Mouse (Mus musculus) adrenal gland, postnatal 4 days (tissue): ENCODE data around the gene Tns3. TPM values are rescaled to one million over a fixed set of nuclear protein-coding genes. Genes with fewer than 3 reads are reported as not detected.

Experiments
- DNase-seq, 2 experiments: peaks; one replicate each; pipeline ENCODE4 v3.0.0; 2021 to 2022; ENCODE audit warnings: low spot score in 2 of 2, mixed read lengths in 2 of 2
- total RNA-seq, 2 experiments: library from RNA; stranded (reverse); gene quantifications; 2 replicates each; pipeline ENCODE4 v1.2.3; 2021

Tns3 gene
- total RNA-seq, 2 experiments from 2014 or later: 67.7 to 81.2 TPM

DNA sequence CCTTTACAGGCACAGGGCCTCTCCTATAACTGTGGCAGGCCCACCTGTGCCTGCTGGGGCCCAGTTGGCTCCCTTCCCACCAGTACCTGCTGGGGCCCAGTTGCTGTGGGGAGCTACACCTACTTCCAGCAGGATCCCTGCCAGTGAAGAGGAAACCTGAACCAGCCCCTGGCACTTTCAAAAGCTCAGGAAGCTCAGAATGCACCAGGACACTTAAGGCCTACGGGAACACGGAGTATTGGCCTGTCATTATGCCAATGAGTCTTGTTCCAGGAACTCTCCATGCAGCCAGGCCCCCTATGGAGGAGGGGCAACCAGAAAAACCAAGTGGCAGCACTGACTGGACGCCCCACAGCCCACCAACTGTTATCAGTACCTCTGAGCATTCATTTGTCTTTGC, 181.6 kb downstream of the Tns3 start:
- DNase-seq: no peak

DNA sequence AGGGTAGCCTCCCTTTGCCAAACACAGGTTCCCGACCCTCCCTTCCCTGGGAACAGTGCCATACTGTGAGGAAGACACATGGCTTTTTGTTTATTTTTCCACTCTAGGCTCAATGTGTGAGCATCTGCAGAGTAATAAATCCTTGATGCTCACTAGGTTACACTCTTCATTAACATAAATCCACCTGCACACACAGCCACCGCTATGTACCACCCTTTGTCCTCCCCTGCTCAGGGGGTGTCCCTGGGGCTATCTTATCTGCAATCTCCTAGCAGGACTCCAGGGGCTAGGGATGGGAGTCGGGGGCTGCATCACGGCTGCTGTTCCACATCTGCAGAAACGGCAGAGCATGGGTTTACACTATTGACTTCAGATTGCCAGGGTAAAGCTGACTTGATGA, 182.4 kb downstream of the Tns3 start:
- DNase-seq: no peak

DNA sequence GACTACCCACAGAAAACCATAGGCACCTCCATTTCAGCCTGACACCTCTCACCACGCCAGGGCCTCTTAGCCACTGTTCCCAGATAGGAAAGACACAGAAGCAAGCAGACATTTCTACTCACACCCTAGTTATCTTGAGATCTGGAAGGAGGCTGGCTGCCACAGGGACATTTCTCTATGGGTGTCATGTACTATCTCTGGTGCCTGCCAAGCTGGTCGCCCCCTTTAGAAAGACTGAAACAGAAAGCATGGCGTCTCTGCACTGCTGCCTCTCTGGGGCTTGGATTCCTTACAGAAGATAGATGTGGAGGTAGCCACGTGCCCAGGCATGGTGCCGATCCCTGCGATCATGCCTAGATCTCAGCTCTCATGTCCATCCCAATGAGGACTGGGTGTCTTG, 182.8 kb downstream of the Tns3 start:
- no peak for DNase-seq

DNA sequence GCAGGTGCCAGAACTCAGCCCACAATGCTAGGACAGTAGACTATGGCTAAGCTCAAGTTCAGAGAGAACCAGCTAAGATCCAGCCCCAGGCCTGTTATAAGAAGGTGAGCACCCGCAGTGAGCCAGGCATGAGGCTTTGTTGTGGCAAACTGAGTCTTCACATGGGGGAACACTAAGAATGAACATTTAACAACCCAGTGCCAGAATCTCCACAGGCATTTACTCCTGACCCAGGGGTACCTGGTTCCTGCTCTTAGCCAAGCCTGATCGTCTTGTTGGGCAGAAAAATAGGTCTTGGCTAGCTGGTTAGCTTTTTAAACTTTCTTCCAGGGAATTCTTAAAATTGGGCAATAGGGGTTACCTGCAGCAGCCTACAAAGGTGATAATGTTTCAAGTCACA, 184.5 kb downstream of the Tns3 start:
- DNase-seq: no peak

DNA sequence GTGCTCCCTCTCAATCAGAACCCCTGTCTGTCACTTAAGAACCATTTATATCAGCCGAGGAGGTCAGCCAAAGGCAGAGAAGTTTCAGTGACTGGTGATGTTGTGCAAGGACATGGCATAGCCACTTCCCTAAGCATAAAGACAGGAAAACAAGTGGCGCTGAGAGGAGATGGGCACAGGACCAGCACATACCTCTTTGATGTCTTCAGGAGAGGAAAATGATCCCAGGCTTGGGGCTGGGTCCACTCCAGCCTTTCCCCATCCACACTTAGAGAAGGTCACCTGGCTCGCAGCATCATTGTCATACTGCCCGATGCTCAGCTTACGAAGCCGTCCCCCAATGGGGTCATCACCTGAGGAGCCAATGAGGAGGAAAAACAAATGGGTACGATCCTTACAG, 185.0 kb downstream of the Tns3 start:
- no peak for DNase-seq

DNA sequence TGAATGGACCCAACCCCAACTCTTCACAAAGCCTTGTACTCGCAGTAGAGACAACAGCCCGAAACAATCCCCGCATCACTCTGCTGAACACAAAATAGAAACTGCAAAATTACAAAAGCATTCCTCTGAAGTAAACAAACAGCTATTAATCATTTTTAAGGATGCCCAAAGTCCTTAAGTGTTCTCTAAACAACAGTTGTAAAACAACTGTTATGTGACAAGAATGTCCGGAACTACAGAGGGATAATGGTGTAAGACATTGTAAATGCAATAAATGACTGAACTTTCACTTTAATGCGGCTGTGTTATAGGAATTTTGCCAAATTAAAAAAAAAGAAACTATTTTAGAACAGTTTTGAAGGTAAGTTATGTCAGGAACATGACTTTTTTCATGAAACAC, 190.7 kb downstream of the Tns3 start:
- DNase-seq: no peak

DNA sequence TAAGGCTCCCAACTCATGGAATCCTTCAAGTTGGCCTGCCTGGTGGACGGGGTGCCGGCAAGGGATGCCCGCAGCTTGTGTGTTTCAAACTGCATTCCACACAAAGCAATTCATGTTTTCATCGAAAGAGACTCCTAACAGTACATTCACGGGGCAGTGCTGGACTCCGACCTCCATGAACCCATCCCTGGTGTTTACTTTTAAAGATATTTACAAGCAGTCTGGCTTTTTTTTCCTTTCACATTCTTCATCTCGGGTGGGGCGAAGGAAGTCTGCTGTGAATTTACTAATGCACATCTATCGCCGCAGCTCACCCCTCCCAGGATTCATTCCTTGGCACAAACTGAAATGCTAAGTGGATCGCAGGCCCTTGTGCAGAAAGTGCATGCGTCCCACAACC, 191.9 kb downstream of the Tns3 start:
- no peak for DNase-seq

DNA sequence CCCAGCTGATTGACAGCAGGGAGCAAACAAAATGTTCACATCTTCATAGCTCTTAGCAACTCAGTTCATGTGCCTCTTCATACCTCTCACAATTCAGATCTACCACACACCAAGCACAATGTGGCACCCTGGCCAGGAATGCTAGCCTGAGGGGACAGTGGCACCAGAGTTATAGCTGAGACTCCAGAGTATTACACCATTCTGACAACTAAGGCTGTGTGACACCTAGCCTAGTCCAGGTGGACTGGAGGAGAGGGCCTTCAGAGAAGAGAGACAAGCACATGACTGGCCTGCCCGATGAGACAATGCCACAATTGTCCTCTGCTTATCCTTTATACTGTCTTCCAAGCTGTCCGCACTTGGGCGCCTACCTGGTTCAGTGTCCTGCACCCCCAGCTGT, 192.8 kb downstream of the Tns3 start:
- DNase-seq: no peak

DNA sequence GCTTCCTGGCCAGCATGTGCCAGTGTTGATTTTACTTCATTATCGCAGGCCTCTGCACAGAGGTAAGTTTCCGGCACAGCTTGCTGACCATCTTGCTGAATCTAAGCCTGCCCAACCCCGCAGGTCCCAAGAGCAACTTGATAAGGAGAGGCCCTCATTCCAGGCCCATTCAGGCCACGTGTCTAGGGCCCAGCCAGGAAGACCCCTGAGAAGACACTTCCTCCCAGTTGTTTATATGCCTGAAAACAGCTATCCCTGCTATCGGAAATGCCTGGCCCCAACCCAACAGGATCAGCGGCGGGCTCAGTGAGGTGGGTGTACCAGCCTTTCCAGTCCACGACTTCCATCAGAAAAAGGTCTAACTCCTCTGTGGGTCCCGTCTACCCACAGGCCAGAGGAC, 194.8 kb downstream of the Tns3 start:
- no peak for DNase-seq

DNA sequence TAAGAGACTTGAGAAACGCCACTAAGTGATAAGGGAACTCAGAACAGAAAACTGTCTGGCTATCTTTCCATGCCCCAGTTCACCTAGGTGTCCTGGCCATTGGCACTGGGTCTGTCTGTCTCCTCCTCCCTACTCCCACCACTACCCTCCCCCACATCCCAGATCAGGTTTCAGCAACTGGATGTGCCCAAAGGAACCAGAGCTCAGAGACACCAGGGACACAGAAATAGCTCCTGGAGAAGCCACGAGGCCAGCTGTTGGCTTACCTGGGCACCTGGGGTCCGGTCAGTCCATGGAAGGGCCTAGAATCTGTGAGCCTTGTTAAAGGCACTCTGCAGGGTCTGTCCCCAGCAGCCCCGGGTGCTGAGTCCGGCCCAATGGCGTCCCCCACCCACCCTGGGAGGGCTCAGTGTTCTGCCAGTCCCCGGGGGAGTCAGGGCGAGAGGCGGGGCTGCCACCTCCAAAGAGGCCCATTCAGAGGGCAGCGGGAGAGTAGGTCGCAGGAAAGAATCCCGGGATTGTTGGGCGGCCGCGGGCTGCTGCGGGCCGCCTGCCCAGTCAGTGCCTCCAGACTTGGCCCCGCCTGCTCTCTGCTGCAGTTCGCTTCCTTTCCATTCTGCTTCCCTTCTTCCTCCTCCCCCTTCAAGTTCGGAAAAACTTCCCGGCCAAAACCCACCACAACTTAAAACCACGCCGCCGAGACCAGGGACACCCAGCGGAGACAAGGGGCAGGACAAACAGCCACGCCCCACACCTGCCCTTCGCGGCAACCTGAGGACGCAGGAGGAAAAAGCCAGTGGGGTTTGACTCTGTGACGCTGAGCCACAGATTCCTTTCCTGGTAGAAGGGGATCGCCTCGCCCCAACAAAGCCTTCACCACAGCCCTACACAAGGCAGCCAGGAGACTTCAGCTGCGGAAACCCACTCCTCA, 195.9 kb downstream of the Tns3 start:
- peak in 1 of 2 experiments; percentile 30 for DNase-seq

DNA sequence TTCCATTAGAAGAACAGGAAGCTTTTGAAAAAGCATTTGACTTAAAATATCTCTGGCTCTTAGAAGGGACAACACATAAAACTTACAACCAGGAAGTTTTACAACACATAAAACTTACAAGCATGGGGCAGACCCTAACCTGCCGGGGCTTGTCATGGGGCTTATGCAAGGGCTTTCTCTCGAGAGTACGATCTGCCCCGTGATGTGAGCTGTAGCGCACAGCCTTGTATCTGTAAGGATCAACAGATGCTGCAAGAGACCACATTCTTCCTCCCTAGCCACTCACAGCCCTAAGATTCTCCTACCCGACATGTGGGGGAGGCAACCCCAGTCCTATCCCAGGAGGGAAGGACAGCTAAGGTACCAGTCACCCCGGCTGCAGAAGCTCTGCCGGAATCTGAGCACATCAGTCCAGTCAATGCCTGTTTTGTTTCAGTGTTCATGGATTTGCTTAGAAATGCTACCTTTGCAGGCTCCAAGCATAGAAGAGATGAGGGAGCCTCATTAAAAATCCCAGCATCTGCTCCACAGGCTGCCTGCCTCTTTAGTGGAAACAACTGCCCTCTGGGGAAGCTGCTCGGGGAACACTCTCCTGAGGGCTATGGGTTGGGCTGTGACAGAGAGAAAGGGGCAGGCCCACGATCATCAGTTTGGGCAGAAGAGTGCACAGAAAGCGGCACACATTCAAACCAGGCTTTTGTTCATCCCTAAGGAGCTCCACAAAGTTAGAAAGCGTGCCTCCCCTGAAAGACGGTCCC, 196.8 kb downstream of the Tns3 start:
- no peak for DNase-seq

DNA sequence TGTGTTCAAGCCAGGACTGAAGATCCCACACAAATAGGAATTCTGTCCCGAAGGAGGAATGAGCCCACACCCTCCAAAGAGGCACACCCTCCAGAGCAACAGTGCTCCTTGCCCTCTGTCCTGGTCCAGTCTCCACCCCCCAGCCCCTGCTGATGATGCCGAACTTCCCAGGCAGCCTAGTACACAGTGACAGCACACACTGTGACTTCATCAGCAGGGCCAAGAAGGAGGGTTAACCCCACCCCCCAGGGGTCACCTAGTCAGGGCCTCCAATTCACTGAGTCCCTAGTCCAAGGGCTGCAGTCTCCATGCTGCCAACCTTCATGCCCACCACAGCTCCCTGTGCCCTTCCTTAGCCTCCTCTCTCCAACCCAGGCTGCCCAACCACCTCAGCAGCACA, 200.5 kb downstream of the Tns3 start:
- DNase-seq: no peak

DNA sequence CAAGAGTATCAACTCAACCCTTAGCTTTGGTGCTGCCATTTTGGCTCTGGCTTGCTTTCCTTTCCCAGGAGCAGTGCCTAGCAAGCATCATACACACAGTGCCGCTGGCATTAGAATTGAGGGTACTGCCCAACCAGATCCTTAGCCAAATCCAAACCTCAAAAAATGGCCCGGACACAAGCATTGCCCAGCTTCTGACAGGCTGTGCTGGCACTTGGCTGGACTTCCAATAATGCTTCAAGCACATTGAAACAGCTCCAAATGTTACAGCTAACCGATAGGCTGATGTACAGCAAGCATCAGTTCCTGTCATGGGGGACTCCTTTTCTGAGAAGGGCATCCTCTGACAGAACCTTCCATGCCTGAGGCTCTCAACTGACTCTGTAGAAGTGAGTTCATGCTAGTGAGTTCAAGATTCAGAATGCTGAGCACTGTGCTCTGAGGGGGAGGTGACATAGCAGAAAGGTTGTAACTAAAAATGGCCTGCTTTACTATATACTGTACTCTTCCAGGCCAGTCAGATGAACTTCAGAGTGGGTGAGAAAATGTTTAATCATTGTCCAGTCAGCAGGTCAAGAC, 201.4 kb downstream of the Tns3 start:
- DNase-seq: no peak

DNA sequence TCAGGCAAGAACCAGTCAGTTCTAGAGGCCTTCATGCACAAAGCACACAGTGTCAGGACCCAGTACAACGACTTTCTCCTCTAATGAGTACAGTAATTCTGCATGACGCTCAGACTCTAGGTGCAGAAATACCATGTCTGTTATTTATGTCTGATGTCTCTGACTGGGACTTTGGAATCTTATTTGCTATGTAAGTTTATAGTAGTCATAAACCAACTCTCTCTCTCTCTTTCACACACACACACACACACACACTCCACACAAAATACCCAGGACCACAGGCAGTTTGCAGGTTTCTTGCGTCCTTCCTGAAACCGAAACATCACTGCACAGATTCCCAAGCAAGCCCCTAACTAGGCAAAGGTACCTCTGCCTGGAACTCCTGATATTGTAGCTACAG, 203.5 kb downstream of the Tns3 start:
- no peak for DNase-seq

DNA sequence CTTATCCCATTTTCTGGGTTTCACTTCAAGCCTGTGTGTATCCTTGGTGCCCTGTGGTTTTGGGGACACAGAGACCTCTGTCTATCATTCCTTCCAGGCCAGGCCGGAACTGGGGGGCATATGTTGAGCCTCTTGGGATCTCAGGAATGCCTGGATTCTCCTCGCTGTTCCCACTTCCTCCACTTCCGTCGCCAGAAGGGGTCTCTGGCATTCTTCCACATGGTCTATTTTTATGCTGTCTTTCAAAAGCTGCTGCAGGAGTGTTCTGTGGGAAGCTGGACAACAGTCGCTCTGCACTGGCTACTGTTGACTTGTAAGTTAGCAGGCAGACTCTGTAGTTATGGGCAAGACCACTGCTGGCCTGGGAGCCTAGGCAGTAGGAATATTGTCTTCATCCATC, 206.4 kb downstream of the Tns3 start:
- no peak for DNase-seq

DNA sequence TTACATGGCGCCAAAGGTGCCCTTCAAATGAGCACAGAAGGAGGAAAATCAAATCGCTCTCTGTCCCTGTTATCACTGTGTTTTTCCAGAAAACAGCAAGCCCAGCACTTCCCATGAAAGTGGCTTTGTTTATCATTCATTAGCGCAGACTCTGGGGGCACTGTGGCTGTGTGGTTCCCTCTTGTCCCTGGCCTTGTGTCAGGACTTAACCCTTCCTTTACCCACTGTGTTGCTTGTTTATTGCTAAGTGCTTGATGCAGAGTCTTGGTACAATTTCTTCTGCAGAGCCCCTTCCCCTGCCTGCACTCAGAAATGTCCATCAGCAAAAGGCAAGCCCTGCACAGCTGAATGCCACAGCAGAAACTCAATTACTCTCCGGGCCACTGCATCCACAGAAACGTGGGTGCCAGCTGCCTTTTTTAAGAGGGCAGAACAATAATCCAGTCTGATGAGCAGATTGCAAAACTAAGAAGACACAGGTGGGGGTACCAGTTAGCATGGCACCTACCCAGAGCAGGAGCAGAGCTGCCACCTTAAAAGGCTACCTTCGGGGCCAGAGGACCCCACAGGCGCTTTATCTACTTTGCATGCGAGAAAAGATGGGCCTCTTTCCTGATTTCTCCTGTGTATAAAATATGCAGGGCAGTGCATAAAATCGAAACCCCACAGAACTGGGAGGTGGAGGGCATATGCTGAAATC, 207.6 kb downstream of the Tns3 start:
- no peak for DNase-seq

DNA sequence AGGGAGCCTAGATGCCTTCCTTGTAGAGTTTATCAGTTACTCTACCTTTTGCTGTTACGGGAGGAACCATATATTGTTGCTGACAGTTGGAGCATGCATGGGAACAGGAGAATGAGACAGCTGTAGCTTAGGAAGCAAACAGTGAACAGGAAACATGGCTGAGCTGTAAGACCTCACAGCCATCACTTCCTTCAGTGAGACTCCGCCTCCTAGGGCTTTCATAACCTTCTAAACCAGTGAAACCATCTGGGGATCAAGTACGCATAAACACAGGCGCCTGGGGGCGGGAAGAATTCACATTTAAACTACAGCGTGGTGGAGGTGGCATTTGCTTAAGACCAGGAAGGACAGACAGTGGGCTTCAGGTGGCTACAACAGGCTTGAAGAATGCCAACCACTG, 208.7 kb downstream of the Tns3 start:
- DNase-seq: no peak

DNA sequence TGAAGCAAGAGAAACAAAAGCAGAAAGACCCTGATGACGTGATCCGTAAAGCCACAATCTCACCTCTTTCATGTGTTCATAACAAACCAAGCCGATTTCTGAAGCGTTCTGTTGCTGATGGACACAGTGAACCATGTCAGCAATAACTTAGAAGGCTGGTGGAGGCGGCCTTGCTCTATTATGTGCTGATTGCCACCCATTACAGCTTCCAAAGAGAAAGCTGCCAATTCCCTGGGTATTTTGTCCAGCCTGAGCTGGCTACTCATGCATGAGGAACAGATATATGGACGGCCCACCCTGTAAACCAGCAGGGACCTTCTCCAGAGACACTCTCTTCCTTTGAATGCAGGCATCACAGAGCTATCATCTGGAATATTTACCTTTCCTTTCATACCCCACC, 211.1 kb downstream of the Tns3 start:
- DNase-seq: no peak

DNA sequence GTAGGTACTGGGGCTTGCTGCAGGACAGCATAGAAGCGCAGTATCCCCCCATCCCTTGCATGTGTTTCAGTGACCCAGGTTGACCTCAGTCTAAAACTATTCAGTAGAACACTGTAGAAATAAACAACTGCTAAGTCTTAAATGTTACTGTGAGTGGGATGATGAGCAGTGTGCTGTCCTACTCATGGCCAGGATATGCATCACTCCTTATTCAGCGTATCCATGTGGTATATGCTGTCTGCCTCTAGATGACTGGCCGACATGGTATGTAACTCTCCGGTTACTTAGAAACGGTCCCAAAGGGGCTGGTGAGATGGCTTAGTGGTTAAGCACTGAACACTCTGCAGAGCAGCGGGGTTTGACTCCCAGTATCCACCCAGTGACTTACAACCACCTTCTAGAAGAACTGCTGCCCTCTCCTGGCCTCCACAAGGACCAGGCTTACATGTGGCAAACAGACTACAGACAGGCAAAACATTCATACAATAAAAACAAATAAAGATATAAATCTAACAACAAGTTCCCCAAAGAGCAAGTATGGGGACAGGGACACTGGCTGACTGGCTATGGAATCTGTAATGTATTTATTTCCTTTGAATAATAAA, 212.6 kb downstream of the Tns3 start:
- DNase-seq: no peak

DNA sequence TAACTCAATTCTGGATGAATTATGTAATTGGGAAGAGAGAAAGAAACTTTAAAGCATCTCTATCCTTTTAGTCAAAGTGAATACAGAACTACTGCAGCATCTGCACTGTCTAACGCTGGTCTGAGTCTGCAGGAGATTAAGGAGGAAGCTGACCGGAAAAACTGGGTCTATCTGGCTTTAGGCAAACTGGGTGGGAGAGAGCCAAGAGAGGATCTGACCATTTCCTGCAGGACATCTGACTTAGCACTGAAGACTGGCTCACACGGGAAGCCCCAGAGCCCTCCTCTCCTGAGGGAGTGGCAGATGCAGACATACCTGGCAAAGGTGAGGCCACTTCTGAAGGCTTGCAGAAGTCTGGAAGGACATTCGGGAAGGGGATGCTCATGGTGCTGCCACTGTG, 213.8 kb downstream of the Tns3 start:
- no peak for DNase-seq

DNA sequence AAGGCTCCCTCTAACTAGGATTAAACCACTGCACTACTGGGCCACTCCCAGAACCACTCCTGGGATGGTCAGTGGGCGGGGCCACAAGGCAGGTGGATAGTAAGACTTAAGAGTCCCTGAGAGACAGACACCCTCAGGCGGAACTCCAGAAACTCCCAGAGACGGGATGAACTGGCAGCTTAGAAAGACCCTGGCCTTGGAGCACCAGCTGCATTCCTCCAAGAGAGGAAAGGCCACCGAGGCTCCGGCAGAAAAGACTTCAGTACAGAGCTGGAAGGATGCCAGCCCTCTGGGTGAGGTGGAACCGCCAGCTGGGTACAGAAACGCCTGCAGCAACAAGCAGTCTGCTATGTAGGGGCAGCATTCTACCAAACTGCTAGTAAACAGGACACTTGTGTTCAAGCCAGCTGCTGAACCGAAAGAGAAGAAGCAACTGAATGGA, 218.4 kb downstream of the Tns3 start:
- peak; percentile 28 to 57 for DNase-seq
